Mouse (Mus musculus): ENCODE measurements around the gene Hist1h2bf. TPM values are rescaled to one million over a fixed set of nuclear protein-coding genes. Genes with fewer than 3 reads are reported as not detected.
"Not testable (repeated sequence)": the region's sequence is repeated elsewhere in the genome, so short reads cannot be mapped to it uniquely, and the experiment has no call there.

Hist1h2bf gene
- polyA plus RNA-seq, 1 experiment from 2014 or later, result 6.7 TPM

GRCm38 (mm10) chr13:23564482-23564881 lies 9.5 kb downstream of the Hist1h2bf start:
- H3K4me3 ChIP-seq (replicated peaks), result no peak overlapping the region
- H3K9ac ChIP-seq, result no peak overlapping the region
- peaks cover 44% of the 10 kb centered on the region for H3K4me1 ChIP-seq (replicated peaks)
- H3K36me3 ChIP-seq (replicated peaks), result no peaks in the 10 kb centered on the region
- H3K4me2 ChIP-seq, result no peak overlapping the region
- H3K27me3 ChIP-seq, result no peaks in the 10 kb centered on the region
- peak overlapping the region; percentile 98 for H3K27ac ChIP-seq (replicated peaks)
- no peaks in the 10 kb centered on the region for H3K9me3 ChIP-seq (replicated peaks)
- WGBS (ENCODE audit: insufficient replicate concordance), result 90% methylated on average over 2 of the region's 2 CpGs
- ATAC-seq (ENCODE audit: insufficient read depth), result no peak

- WGBS (ENCODE audit: insufficient replicate concordance), result 1% methylated on average over 18 of the region's 18 CpGs
- ATAC-seq (ENCODE audit: insufficient read depth), result no peak; the same call in 1 of the 2 replicates
Observed at GRCm38 (mm10) chr13:23562699-23563462, 11.1 kb downstream of the Hist1h2bf start.

GRCm38 (mm10) chr13:23561883-23562659 lies 11.9 kb downstream of the Hist1h2bf start, which contains the start of gene Hist1h3e:
Gene Hist1h3e (minus strand): TSS chr13:23562369.
- H3K27me3 ChIP-seq; H3K36me3 ChIP-seq (replicated peaks); H3K9me3 ChIP-seq (replicated peaks): not testable (repeated sequence)
- Histone ChIP-seq H3K4me2 (peak within 1 kb of the TSS; percentile 82), H3K27ac (replicated peaks) (peak within 1 kb of the TSS; percentile 98), H3K4me1 (replicated peaks) (peaks cover 40% of the 10 kb centered on the region), H3K9ac (peak within 1 kb of the TSS; percentile 61), H3K4me3 (replicated peaks) (peak within 1 kb of the TSS; percentile 54)
- under 1% methylated on average over 52 of the region's 67 CpGs for WGBS (ENCODE audit: insufficient replicate concordance)
- peak; percentile 93 for ATAC-seq (ENCODE audit: insufficient read depth)

More at GRCm38 (mm10) chr13:23562699-23563462, 11.1 kb downstream of the Hist1h2bf start:
- Histone ChIP-seq H3K36me3 (replicated peaks) (no peaks in the 10 kb centered on the region), H3K4me2 (peak overlapping the region; percentile 82), H3K9ac (peak overlapping the region; percentile 61), H3K4me1 (replicated peaks) (peaks cover 43% of the 10 kb centered on the region), H3K27me3 (no peaks in the 10 kb centered on the region), H3K9me3 (replicated peaks) (no peaks in the 10 kb centered on the region), H3K4me3 (replicated peaks) (peak overlapping the region; percentile 54), H3K27ac (replicated peaks) (peak overlapping the region; percentile 98)

- Histone ChIP-seq H3K4me2 (peak overlapping the region; percentile 82), H3K4me3 (replicated peaks) (peak overlapping the region; percentile 54), H3K9ac (peak overlapping the region; percentile 58; the same call in 1 of the 2 replicates), H3K27ac (replicated peaks) (peak overlapping the region; percentile 98), H3K4me1 (replicated peaks) (peaks cover 44% of the 10 kb centered on the region)
- H3K36me3 ChIP-seq (replicated peaks); ATAC-seq (ENCODE audit: insufficient read depth); H3K9me3 ChIP-seq (replicated peaks); H3K27me3 ChIP-seq: not testable (repeated sequence)
- WGBS (ENCODE audit: insufficient replicate concordance), result 0% methylated on average over 2 of the region's 5 CpGs
Observed at GRCm38 (mm10) chr13:23561531-23561882, 12.5 kb downstream of the Hist1h2bf start.

GRCm38 (mm10) chr13:23560699-23561098 lies 13.3 kb downstream of the Hist1h2bf start:
- not testable (repeated sequence) for H3K36me3 ChIP-seq (replicated peaks); H3K27me3 ChIP-seq; H3K9me3 ChIP-seq (replicated peaks); ATAC-seq (ENCODE audit: insufficient read depth)
- WGBS (ENCODE audit: insufficient replicate concordance), result 23% methylated on average over 2 of the region's 2 CpGs
- peaks cover 45% of the 10 kb centered on the region for H3K4me1 ChIP-seq (replicated peaks)
- peak overlapping the region; percentile 80 for H3K27ac ChIP-seq (replicated peaks)
- H3K4me2 ChIP-seq, result peak overlapping the region; percentile 61
- peak overlapping the region; percentile 56 for H3K9ac ChIP-seq
- peak overlapping the region; percentile 43 for H3K4me3 ChIP-seq (replicated peaks)

- peak overlapping the region; percentile 61 for H3K4me3 ChIP-seq (replicated peaks)
- H3K27ac ChIP-seq (replicated peaks), result peak overlapping the region; percentile 97
- H3K4me1 ChIP-seq (replicated peaks), result peaks cover 41% of the 10 kb centered on the region
Observed at GRCm38 (mm10) chr13:23556906-23557305, 17.1 kb downstream of the Hist1h2bf start.

GRCm38 (mm10) chr13:23555839-23556416 lies 18.1 kb downstream of the Hist1h2bf start:
- no peaks in the 10 kb centered on the region for H3K9me3 ChIP-seq (replicated peaks)
- peak overlapping the region; percentile 97 for H3K27ac ChIP-seq (replicated peaks)
- peak overlapping the region; percentile 72 for H3K9ac ChIP-seq
- no peaks in the 10 kb centered on the region for H3K27me3 ChIP-seq
- peak overlapping the region; percentile 71 for H3K4me2 ChIP-seq
- no peaks in the 10 kb centered on the region for H3K36me3 ChIP-seq (replicated peaks)
- ATAC-seq (ENCODE audit: insufficient read depth), result peak; percentile 41
- WGBS (ENCODE audit: insufficient replicate concordance), result under 1% methylated on average over 18 of the region's 18 CpGs
- peaks cover 46% of the 10 kb centered on the region for H3K4me1 ChIP-seq (replicated peaks)
- peak overlapping the region; percentile 61 for H3K4me3 ChIP-seq (replicated peaks)

More at GRCm38 (mm10) chr13:23556906-23557305, 17.1 kb downstream of the Hist1h2bf start:
- ATAC-seq (ENCODE audit: insufficient read depth), result no peak
- no peaks in the 10 kb centered on the region for H3K27me3 ChIP-seq
- 57% methylated on average over 3 of the region's 3 CpGs for WGBS (ENCODE audit: insufficient replicate concordance)
- peak overlapping the region; percentile 71 for H3K4me2 ChIP-seq
- H3K9me3 ChIP-seq (replicated peaks), result no peaks in the 10 kb centered on the region
- peak overlapping the region; percentile 53; the same call in 1 of the 2 replicates for H3K9ac ChIP-seq
- no peaks in the 10 kb centered on the region for H3K36me3 ChIP-seq (replicated peaks)

- under 1% methylated on average over 54 of the region's 54 CpGs for WGBS (ENCODE audit: insufficient replicate concordance)
Observed at GRCm38 (mm10) chr13:23554925-23555838, 18.8 kb downstream of the Hist1h2bf start.

GRCm38 (mm10) chr13:23554393-23554792 lies 19.6 kb downstream of the Hist1h2bf start:
- Histone ChIP-seq H3K4me1 (replicated peaks) (peaks cover 49% of the 10 kb centered on the region), H3K9me3 (replicated peaks) (no peaks in the 10 kb centered on the region), H3K27ac (replicated peaks) (peak overlapping the region; percentile 97), H3K9ac (peak overlapping the region; percentile 72), H3K36me3 (replicated peaks) (no peaks in the 10 kb centered on the region), H3K4me2 (peak overlapping the region; percentile 71), H3K27me3 (no peaks in the 10 kb centered on the region), H3K4me3 (replicated peaks) (peak overlapping the region; percentile 61)
- no peak for ATAC-seq (ENCODE audit: insufficient read depth)
- WGBS (ENCODE audit: insufficient replicate concordance), result 12% methylated on average over 9 of the region's 9 CpGs

More at GRCm38 (mm10) chr13:23554925-23555838, 18.8 kb downstream of the Hist1h2bf start:
- peak; percentile 72 for ATAC-seq (ENCODE audit: insufficient read depth)
- Histone ChIP-seq H3K9me3 (replicated peaks) (no peaks in the 10 kb centered on the region), H3K4me1 (replicated peaks) (peaks cover 44% of the 10 kb centered on the region), H3K9ac (peak overlapping the region; percentile 72), H3K27ac (replicated peaks) (peak overlapping the region; percentile 97), H3K4me3 (replicated peaks) (peak overlapping the region; percentile 61), H3K36me3 (replicated peaks) (no peaks in the 10 kb centered on the region), H3K4me2 (peak overlapping the region; percentile 71), H3K27me3 (no peaks in the 10 kb centered on the region)

- no peak for ATAC-seq (ENCODE audit: insufficient read depth)
- H3K4me3 ChIP-seq (replicated peaks), result peak within 1 kb of the TSS; percentile 56
- H3K4me1 ChIP-seq (replicated peaks), result peaks cover 57% of the 10 kb centered on the region
- peak within 1 kb of the TSS; percentile 97 for H3K27ac ChIP-seq (replicated peaks)
- no peaks in the 10 kb centered on the region for H3K27me3 ChIP-seq
- peak within 1 kb of the TSS; percentile 72 for H3K9ac ChIP-seq
- no peaks in the 10 kb centered on the region for H3K36me3 ChIP-seq (replicated peaks)
- H3K4me2 ChIP-seq, result peak within 1 kb of the TSS; percentile 71
- no peaks in the 10 kb centered on the region for H3K9me3 ChIP-seq (replicated peaks)
Observed at GRCm38 (mm10) chr13:23552962-23553361, 21.0 kb downstream of the Hist1h2bf start, which contains the start of gene Hist1h1d. Gene Hist1h1d (plus strand): TSS chr13:23553262.
